Mouse (Mus musculus) G1E (cell line): ENCODE results near the gene Rrp36. TPM values are rescaled to one million over a fixed set of nuclear protein-coding genes. Genes with fewer than 3 reads are reported as not detected.

Experiments used
- ATAC-seq: 2 replicates; pipeline ENCODE4 v1.8.0; 2016; ENCODE audit warnings: mild to moderate bottlenecking; ENCODE audit not compliant: insufficient number of reproducible peaks, poor library complexity, low FRiP score, severe bottlenecking; ENCODE audit errors: extremely low read depth
- DNase-seq: peaks from one replicate; pipeline ENCODE4 v3.0.0; 2012; ENCODE audit warnings: low spot score
- H3K27me3 ChIP-seq: 2 replicates; pipeline ENCODE4 v1.6.1; 2012; ENCODE audit warnings: mild to moderate bottlenecking, low read length, inconsistent platforms; ENCODE audit not compliant: insufficient read depth
- H3K36me3 ChIP-seq: replicated peaks from 2 replicates; pipeline ENCODE3; 2012; ENCODE audit warnings: mild to moderate bottlenecking, inconsistent platforms
- H3K4me1 ChIP-seq: 2 replicates; pipeline ENCODE4 v1.6.1; 2012; ENCODE audit warnings: low read depth, low read length, inconsistent platforms, mixed read lengths; ENCODE audit not compliant: insufficient read depth
- H3K4me3 ChIP-seq: 2 replicates; pipeline ENCODE4 v1.5.1; 2012; ENCODE audit warnings: low read depth, mild to moderate bottlenecking, inconsistent platforms, low read length, moderate library complexity, mixed read lengths
- H3K9me3 ChIP-seq: replicated peaks from 2 replicates; pipeline ENCODE4 v1.6.1; 2012; ENCODE audit warnings: inconsistent platforms
- CTCF ChIP-seq: IDR thresholded peaks from 2 replicates; pipeline ENCODE4 v1.5.1; 2012; ENCODE audit warnings: low read depth, low read length, inconsistent platforms, mixed read lengths
- GATA1 ChIP-seq: IDR thresholded peaks from 2 replicates; pipeline ENCODE4 v1.6.1; 2012; ENCODE audit warnings: borderline replicate concordance, low read length, inconsistent platforms, mixed read lengths
- GATA2 ChIP-seq: IDR thresholded peaks from 2 replicates; pipeline ENCODE4 v1.6.1; 2012; ENCODE audit warnings: low read depth, low read length, inconsistent platforms, borderline replicate concordance
- POLR2AphosphoS5 ChIP-seq: IDR thresholded peaks from 2 replicates; pipeline ENCODE4 v1.6.1; 2012; ENCODE audit warnings: low read depth, low read length, inconsistent platforms; ENCODE audit not compliant: insufficient replicate concordance
- TAL1 ChIP-seq: conservative IDR thresholded peaks from 2 replicates; pipeline ENCODE4 v1.6.1; 2012; ENCODE audit warnings: low read depth, low read length, inconsistent platforms, mixed read lengths
- polyA plus RNA-seq: library from polyadenylated mRNA; stranded (reverse); fragments of >175 nt; gene quantifications from 2 replicates; pipeline ENCODE4 v1.2.3, GENCODE M21; 2012
- total RNA-seq, 2 experiments: library from RNA; stranded (forward) in 1 of 2; stranded (reverse) in 1 of 2; fragments of 200-1000 nt in 1 of 2; fragments of >200 nt in 1 of 2; fragmentation: Nextera tagmentation in 1 of 2; gene quantifications; 2 replicates each; pipeline ENCODE4 v1.2.3; 2014 to 2017

Rrp36 gene
- total and polyA plus RNA-seq, 3 experiments, result 12.2 to 48.0 (median 45.0) TPM

DNA sequence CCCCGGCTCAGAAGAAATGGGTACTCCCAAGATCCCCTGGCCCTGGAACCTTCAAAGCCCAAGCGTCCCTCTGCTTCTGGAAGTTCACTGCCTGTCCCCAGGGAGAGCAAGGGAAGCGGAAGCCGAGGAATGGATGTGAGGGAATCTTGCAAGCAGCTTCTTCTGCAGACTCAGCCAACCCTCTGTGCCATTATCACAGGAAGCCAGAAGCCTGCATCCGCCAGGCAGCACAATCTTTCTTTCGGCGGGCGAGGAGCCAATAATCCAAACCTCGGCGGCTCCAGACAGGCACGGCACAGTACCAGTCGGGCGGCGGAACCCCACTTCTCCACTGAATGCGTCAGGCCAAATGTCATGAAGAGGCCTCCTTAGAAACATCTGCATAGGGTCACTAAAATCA, 52.8 kb downstream of the Rrp36 start:
- H3K4me1 ChIP-seq, result no peaks in the 10 kb centered on the region
- ATAC-seq (no peak), DNase-seq (no peak)
- H3K36me3 ChIP-seq, result no peaks in the 10 kb centered on the region
- H3K27me3 ChIP-seq, result peaks cover 35% of the 10 kb centered on the region
- TF ChIP-seq GATA2, result no peak
- no peak for TF ChIP-seq TAL1
- no peak for TF ChIP-seq CTCF
- no peak for TF ChIP-seq GATA1
- no peak for TF ChIP-seq POLR2AphosphoS5
- no peak overlapping the region for H3K4me3 ChIP-seq
- H3K9me3 ChIP-seq, result no peaks in the 10 kb centered on the region

DNA sequence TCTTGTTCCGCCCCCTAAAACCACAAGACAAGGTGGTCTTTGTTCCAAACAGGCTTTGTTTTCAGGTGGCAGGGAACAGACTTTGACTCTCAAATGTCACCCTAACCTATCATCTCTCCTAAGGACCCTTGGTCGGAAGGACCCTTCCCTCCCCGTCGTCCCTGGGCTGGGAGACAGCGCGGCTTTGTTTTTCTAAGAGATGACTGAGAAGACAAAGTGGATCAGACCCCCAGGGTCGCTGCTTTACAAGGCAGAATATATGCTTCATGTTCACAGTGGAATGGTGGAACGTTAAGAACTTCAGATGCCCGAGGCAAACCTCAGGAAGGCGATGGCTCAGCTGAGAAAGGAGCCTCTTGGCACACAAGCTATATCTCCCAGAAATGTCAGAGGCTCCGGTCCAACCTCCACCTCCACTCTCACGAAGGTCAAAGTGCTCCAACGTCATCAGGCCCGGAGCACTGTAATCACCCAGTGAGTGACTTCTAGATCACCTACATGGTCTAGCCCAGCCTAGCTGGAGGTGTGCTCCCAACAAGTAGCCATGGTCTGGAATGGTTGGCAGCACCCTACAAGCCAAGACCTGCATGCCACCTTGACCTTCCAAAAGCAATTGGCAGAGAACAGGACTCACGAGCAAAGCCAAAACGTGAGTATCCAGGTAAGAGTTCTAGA, 54.3 kb downstream of the Rrp36 start:
- no peak for TF ChIP-seq POLR2AphosphoS5
- no peak for TF ChIP-seq GATA2
- no peak for TF ChIP-seq GATA1
- TF ChIP-seq CTCF, result no peak
- DNase-seq (no peak), ATAC-seq (no peak)
- H3K36me3 ChIP-seq, result no peaks in the 10 kb centered on the region
- peaks cover 38% of the 10 kb centered on the region for H3K27me3 ChIP-seq
- H3K4me1 ChIP-seq, result no peaks in the 10 kb centered on the region
- no peak overlapping the region for H3K4me3 ChIP-seq
- H3K9me3 ChIP-seq, result no peaks in the 10 kb centered on the region

DNA sequence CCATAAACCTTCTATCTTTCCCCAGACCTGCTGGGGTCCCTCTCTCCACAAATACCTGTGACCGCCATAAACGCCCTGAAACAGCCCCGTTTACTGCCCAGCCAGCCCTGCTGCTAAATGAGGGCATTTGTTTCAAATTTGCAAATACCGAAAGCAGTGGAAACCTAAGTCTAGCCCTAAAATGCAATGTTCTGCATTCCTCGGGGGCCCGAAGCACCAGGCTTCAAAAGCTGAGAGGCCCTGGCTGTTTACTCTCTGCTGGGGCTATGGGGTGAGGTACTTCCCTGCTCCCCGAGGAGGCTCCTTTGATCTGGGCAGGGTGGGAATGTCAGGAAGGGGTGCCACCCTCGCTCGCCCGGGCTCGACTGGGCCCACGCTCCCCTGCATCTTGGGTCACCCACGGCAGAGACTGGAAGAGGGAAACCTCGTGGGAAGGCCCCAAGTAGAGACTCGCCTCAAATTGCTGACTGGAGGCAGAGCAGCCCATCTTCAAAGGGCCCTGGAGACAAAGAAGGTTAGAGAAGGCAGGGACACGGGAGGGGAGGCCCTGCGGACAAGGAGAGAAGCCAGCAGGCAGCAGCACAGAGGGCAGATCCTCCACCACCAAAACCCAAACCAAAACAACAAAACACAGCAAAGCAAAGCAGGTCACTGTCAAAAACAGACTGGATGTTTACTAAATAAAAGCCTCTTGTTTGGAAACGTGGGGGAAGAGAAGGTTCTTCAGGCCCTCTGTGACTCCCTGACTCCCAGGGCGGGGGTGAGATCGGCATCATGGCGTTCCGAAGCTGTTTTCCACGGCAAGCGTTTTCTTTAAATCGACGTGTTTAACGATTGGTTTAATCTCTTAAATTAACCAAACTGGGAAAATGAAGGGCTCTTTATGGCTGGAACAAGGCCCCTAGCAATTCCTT, 55.1 kb downstream of the Rrp36 start:
- Histone ChIP-seq H3K9me3 (no peaks in the 10 kb centered on the region), H3K4me3 (no peak overlapping the region), H3K36me3 (no peaks in the 10 kb centered on the region), H3K4me1 (no peaks in the 10 kb centered on the region), H3K27me3 (peaks cover 35% of the 10 kb centered on the region)
- DNase-seq (no peak), ATAC-seq (no peak)
- TF ChIP-seq CTCF (no peak), GATA1 (no peak), TAL1 (no peak), GATA2 (no peak), POLR2AphosphoS5 (no peak)

DNA sequence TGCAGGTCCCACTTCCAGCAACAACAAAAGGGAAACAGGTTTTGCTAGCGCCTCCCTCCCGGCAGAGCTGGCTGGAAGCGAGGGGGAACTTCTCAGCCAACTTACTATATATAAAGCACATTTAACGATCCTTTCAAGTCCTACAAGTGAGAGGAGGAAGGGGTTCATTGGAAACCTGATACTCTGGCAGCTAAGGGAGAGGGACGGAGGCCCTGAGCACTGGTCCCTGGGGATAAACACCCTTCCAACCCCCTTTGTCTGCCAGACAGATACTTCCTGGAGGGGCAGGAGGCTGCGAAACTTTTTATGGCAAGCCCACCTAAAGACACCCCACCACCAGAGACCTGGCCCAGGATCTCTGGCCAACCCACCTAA, 55.8 kb downstream of the Rrp36 start:
- Histone ChIP-seq H3K4me1 (no peaks in the 10 kb centered on the region), H3K4me3 (no peak overlapping the region), H3K27me3 (peaks cover 40% of the 10 kb centered on the region), H3K36me3 (no peaks in the 10 kb centered on the region), H3K9me3 (no peaks in the 10 kb centered on the region)
- ATAC-seq (no peak), DNase-seq (no peak)
- TF ChIP-seq CTCF, result no peak

GRCm38 (mm10) chr17:46617799-46618198, 56.4 kb downstream of the Rrp36 start:
- Histone ChIP-seq H3K9me3 (no peaks in the 10 kb centered on the region), H3K4me1 (no peaks in the 10 kb centered on the region), H3K36me3 (no peaks in the 10 kb centered on the region), H3K27me3 (peaks cover 37% of the 10 kb centered on the region), H3K4me3 (no peak overlapping the region)
- ATAC-seq (no peak), DNase-seq (no peak)
- TF ChIP-seq GATA1, result no peak
- no peak for TF ChIP-seq TAL1
- no peak for TF ChIP-seq GATA2

Other genes starting within 250 kb of the Rrp36 start
Only the 20 nearest of the 22 such genes appear.
- not detected in 2 replicates for gene Slc22a7, start 235.9 kb downstream of the Rrp36 start, total RNA-seq (2014; fragmentation: Nextera tagmentation)
- not detected in 2 replicates for gene Slc22a7, start 235.9 kb downstream of the Rrp36 start, total RNA-seq (2017)
- gene Slc22a7, start 235.9 kb downstream of the Rrp36 start, polyA plus RNA-seq, result not detected in 2 replicates
- not detected in 2 replicates for gene Ttbk1, start 186.7 kb downstream of the Rrp36 start, total RNA-seq (2014; fragmentation: Nextera tagmentation)
- 0.11 and 0.52 TPM in 2 replicates for gene Ttbk1, start 186.7 kb downstream of the Rrp36 start, total RNA-seq (2017)
- gene Ttbk1, start 186.7 kb downstream of the Rrp36 start, polyA plus RNA-seq, result 0.01 TPM in 1 of 2 replicates, not detected in the other
- gene Dnph1, start 177.6 kb downstream of the Rrp36 start, total RNA-seq (2014; fragmentation: Nextera tagmentation), result 26.0 and 29.8 TPM in 2 replicates
- gene Dnph1, start 177.6 kb downstream of the Rrp36 start, total RNA-seq (2017), result 18.8 and 24.9 TPM in 2 replicates
- 36.9 and 38.1 TPM in 2 replicates for gene Dnph1, start 177.6 kb downstream of the Rrp36 start, polyA plus RNA-seq
- gene Cul9, start 128.0 kb downstream of the Rrp36 start, total RNA-seq (2014; fragmentation: Nextera tagmentation), result 0.24 and 0.45 TPM in 2 replicates
- 0.76 and 0.81 TPM in 2 replicates for gene Cul9, start 128.0 kb downstream of the Rrp36 start, total RNA-seq (2017)
- gene Cul9, start 128.0 kb downstream of the Rrp36 start, polyA plus RNA-seq, result 0.66 and 0.70 TPM in 2 replicates
- gene Srf, start 118.2 kb downstream of the Rrp36 start, total RNA-seq (2014; fragmentation: Nextera tagmentation), result 52.7 and 60.3 TPM in 2 replicates
- 18.4 and 22.7 TPM in 2 replicates for gene Srf, start 118.2 kb downstream of the Rrp36 start, total RNA-seq (2017)
- 113 and 114 TPM in 2 replicates for gene Srf, start 118.2 kb downstream of the Rrp36 start, polyA plus RNA-seq
- not detected in 2 replicates for gene Ptk7, start 44.8 kb downstream of the Rrp36 start, total RNA-seq (2014; fragmentation: Nextera tagmentation)
- 0.05 TPM in 1 of 2 replicates, not detected in the other for gene Ptk7, start 44.8 kb downstream of the Rrp36 start, total RNA-seq (2017)
- gene Ptk7, start 44.8 kb downstream of the Rrp36 start, polyA plus RNA-seq, result 0.01 TPM in 1 of 2 replicates, not detected in the other
- 1.3 and 2.1 TPM in 2 replicates for gene Klc4, start 28.3 kb downstream of the Rrp36 start, total RNA-seq (2014; fragmentation: Nextera tagmentation)
- gene Klc4, start 28.3 kb downstream of the Rrp36 start, total RNA-seq (2017), result 8.9 and 10.2 TPM in 2 replicates
- gene Klc4, start 28.3 kb downstream of the Rrp36 start, polyA plus RNA-seq, result 11.7 and 12.3 TPM in 2 replicates
- gene Mrpl2, start 28.1 kb downstream of the Rrp36 start, total RNA-seq (2014; fragmentation: Nextera tagmentation), result 44.7 and 59.4 TPM in 2 replicates
- 76.3 and 107 TPM in 2 replicates for gene Mrpl2, start 28.1 kb downstream of the Rrp36 start, total RNA-seq (2017)
- 853 and 1,060 TPM in 2 replicates for gene Mrpl2, start 28.1 kb downstream of the Rrp36 start, polyA plus RNA-seq
- gene Cul7, start 24.0 kb downstream of the Rrp36 start, total RNA-seq (2014; fragmentation: Nextera tagmentation), result 44.1 and 47.4 TPM in 2 replicates
- gene Cul7, start 24.0 kb downstream of the Rrp36 start, total RNA-seq (2017), result 27.4 and 30.0 TPM in 2 replicates
- gene Cul7, start 24.0 kb downstream of the Rrp36 start, polyA plus RNA-seq, result 136 and 142 TPM in 2 replicates
- 37.1 and 42.4 TPM in 2 replicates for gene Mea1, start 4.4 kb upstream of the Rrp36 start, total RNA-seq (2014; fragmentation: Nextera tagmentation)
- gene Mea1, start 4.4 kb upstream of the Rrp36 start, total RNA-seq (2017), result 79.5 and 83.8 TPM in 2 replicates
- gene Mea1, start 4.4 kb upstream of the Rrp36 start, polyA plus RNA-seq, result 84.7 and 105 TPM in 2 replicates
- gene Klhdc3, start 6.6 kb upstream of the Rrp36 start, total RNA-seq (2014; fragmentation: Nextera tagmentation), result 70.1 and 79.1 TPM in 2 replicates
- 21.0 and 26.0 TPM in 2 replicates for gene Klhdc3, start 6.6 kb upstream of the Rrp36 start, total RNA-seq (2017)
- gene Klhdc3, start 6.6 kb upstream of the Rrp36 start, polyA plus RNA-seq, result 221 and 297 TPM in 2 replicates
- 55.2 and 56.6 TPM in 2 replicates for gene Ppp2r5d, start 30.8 kb upstream of the Rrp36 start, total RNA-seq (2014; fragmentation: Nextera tagmentation)
- gene Ppp2r5d, start 30.8 kb upstream of the Rrp36 start, total RNA-seq (2017), result 33.9 and 40.1 TPM in 2 replicates
- 78.5 and 83.4 TPM in 2 replicates for gene Ppp2r5d, start 30.8 kb upstream of the Rrp36 start, polyA plus RNA-seq
- 19.8 and 22.1 TPM in 2 replicates for gene Pex6, start 37.1 kb upstream of the Rrp36 start, total RNA-seq (2014; fragmentation: Nextera tagmentation)
- 14.3 and 17.3 TPM in 2 replicates for gene Pex6, start 37.1 kb upstream of the Rrp36 start, total RNA-seq (2017)
- gene Pex6, start 37.1 kb upstream of the Rrp36 start, polyA plus RNA-seq, result 52.6 and 56.0 TPM in 2 replicates
- not detected in 2 replicates for gene Gnmt, start 54.8 kb upstream of the Rrp36 start, total RNA-seq (2014; fragmentation: Nextera tagmentation)
- gene Gnmt, start 54.8 kb upstream of the Rrp36 start, total RNA-seq (2017), result 0.52 TPM in 1 of 2 replicates, not detected in the other
- 0.17 TPM in 1 of 2 replicates, not detected in the other for gene Gnmt, start 54.8 kb upstream of the Rrp36 start, polyA plus RNA-seq
- gene Cnpy3, start 77.9 kb upstream of the Rrp36 start, total RNA-seq (2014; fragmentation: Nextera tagmentation), result 12.8 and 14.4 TPM in 2 replicates
- gene Cnpy3, start 77.9 kb upstream of the Rrp36 start, total RNA-seq (2017), result 36.3 and 41.1 TPM in 2 replicates
- 96.9 and 114 TPM in 2 replicates for gene Cnpy3, start 77.9 kb upstream of the Rrp36 start, polyA plus RNA-seq
- gene Ptcra, start 89.4 kb upstream of the Rrp36 start, total RNA-seq (2014; fragmentation: Nextera tagmentation), result not detected in 2 replicates
- gene Ptcra, start 89.4 kb upstream of the Rrp36 start, total RNA-seq (2017), result 0.12 and 0.27 TPM in 2 replicates
- 0.04 and 0.07 TPM in 2 replicates for gene Ptcra, start 89.4 kb upstream of the Rrp36 start, polyA plus RNA-seq
- gene 2310039H08Rik, start 98.3 kb upstream of the Rrp36 start, total RNA-seq (2014; fragmentation: Nextera tagmentation), result 26.8 and 33.4 TPM in 2 replicates
- gene 2310039H08Rik, start 98.3 kb upstream of the Rrp36 start, total RNA-seq (2017), result 17.4 and 24.3 TPM in 2 replicates
- 129 and 189 TPM in 2 replicates for gene 2310039H08Rik, start 98.3 kb upstream of the Rrp36 start, polyA plus RNA-seq
- 154 and 166 TPM in 2 replicates for gene Rpl7l1, start 108.3 kb upstream of the Rrp36 start, total RNA-seq (2014; fragmentation: Nextera tagmentation)
- 159 and 181 TPM in 2 replicates for gene Rpl7l1, start 108.3 kb upstream of the Rrp36 start, total RNA-seq (2017)
- 7.0 and 11.3 TPM in 2 replicates for gene Rpl7l1, start 108.3 kb upstream of the Rrp36 start, polyA plus RNA-seq
- 34.4 and 41.2 TPM in 2 replicates for gene Bicral, start 184.1 kb upstream of the Rrp36 start, total RNA-seq (2014; fragmentation: Nextera tagmentation)
- 9.2 and 13.4 TPM in 2 replicates for gene Bicral, start 184.1 kb upstream of the Rrp36 start, total RNA-seq (2017)
- gene Bicral, start 184.1 kb upstream of the Rrp36 start, polyA plus RNA-seq, result 10.7 and 12.9 TPM in 2 replicates
- 7.5 and 10.1 TPM in 2 replicates for gene Tbcc, start 216.3 kb upstream of the Rrp36 start, total RNA-seq (2014; fragmentation: Nextera tagmentation)
- 18.6 and 21.3 TPM in 2 replicates for gene Tbcc, start 216.3 kb upstream of the Rrp36 start, total RNA-seq (2017)
- gene Tbcc, start 216.3 kb upstream of the Rrp36 start, polyA plus RNA-seq, result 20.0 and 27.5 TPM in 2 replicates